Mouse (Mus musculus) olfactory bulb, adult 2 months (tissue): ENCODE results near the gene Timeless.

Experiments
- CTCF ChIP-seq: fragments of 200-500 bp; IDR thresholded peaks from 2 replicates; pipeline ENCODE4 v1.5.1; 2012; ENCODE audit warnings: low read depth, mild to moderate bottlenecking, low read length, moderate library complexity; ENCODE audit not compliant: insufficient read depth
- POLR2A ChIP-seq: fragments of 200-500 bp; IDR thresholded peaks from 2 replicates; pipeline ENCODE4 v1.6.1; 2012; ENCODE audit warnings: mild to moderate bottlenecking, low read depth, low read length, moderate library complexity; ENCODE audit not compliant: insufficient read depth

DNA sequence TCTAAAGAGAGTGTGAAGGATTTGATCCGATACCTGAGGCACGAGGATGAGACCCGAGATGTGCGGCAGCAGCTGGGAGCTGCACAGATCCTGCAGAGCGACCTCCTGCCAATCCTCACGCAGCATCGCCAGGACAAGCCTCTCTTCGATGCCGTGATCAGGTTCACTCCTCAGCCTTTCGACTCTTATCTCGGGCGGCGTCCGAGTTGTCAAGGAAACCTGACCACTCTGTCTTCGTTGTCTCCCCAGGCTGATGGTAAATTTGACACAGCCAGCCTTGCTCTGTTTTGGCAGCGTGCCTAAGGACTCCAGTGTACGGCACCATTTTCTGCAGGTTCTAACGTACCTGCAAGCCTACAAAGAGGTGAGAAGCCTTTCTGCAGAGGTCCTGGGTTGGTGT lies 8.3 kb downstream of the Timeless start:
- TF ChIP-seq CTCF (no peak), POLR2A (no peak)
